Mouse (Mus musculus) liver, adult 2 months (tissue): ENCODE results near the gene C3.

Experiments
- CTCF ChIP-seq: fragments of 200-500 bp; IDR thresholded peaks from 2 replicates; pipeline ENCODE4 v1.5.1; 2011; ENCODE audit warnings: low read depth, low read length, control low read depth
- POLR2A ChIP-seq: fragments of 200-500 bp; IDR thresholded peaks from 2 replicates; pipeline ENCODE4 v1.6.1; 2011; ENCODE audit warnings: low read length, control low read depth; ENCODE audit not compliant: insufficient read depth; ENCODE audit errors: extremely low read depth

DNA sequence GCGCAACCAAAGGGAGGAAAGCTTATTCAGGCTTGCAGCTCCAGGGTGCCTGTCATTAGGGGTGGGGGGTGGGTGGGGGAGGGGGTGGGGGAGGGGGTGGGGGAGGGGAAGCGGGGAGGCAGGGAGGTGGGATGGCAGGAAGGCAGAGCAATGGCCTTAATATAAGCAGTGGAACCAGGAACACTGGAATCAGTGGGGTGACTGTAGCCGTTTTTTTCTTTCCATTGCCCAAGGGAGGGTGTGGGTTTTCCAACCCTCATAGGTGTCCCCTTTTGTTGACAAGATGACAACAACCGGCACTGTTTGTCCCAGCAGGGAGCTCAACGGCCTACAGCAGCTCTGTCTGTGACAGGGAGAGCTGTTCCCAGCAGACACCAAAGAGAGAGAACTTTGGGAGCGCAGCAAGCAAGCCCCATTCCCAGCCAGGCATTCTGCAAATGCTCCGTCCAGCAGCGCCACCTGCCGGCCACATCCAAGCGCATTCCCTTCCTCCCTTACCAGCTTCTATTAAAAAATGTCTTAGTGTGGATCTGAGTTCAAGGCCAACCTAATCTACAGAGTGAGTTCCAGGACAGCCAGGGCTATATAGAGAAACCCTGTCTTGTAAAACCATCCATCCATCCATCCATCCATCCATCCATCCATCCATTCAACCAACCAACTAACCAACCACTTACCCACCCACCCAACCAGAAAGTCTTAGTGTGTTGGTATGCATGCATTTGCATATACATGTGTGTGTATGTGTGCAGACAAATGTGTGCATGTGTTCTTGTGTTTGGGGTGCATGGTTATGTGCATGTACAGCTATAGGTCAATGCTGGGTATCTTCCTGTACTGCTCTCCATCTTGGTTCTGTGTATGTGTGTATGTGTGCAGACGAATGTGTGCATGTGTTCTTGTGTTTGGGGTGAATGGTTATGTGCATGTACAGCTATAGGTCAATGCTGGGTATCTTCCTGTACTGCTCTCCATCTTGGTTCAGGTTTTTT lies 60.8 kb downstream of the C3 start:
- TF ChIP-seq POLR2A = no peak
- TF ChIP-seq CTCF = peak; percentile 97
